Mouse (Mus musculus): ENCODE measurements around the gene Lmx1a. TPM values are rescaled to one million over a fixed set of nuclear protein-coding genes. Genes with fewer than 3 reads are reported as not detected.

Gene Lmx1a
- polyA plus RNA-seq (2012; ENCODE audit: insufficient read depth, insufficient read length, missing spikeins) = not detected in 2 replicates

DNA sequence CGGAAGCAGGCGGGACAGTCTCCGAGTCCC lies at the start of gene Lmx1a:
Gene Lmx1a (plus strand): TSS at position 6 of the 30 bp plus-strand sequence.
- Histone ChIP-seq H3K4me1 (ENCODE audit: control insufficient read depth, insufficient read depth, low read length) (no peaks in the 10 kb centered on the region), H3K4me3 (ENCODE audit: insufficient read depth, low read length) (no peak within 1 kb of the TSS), H3K27ac (ENCODE audit: insufficient read depth, low read depth, low read length) (no peak within 1 kb of the TSS)
- TF ChIP-seq CTCF (IDR thresholded peaks at IDR 0.05; ENCODE audit: low read depth, low read length) = no peak
- TF ChIP-seq POLR2A (IDR thresholded peaks at IDR 0.05; ENCODE audit: borderline replicate concordance, low read depth, low read length) = no peak

DNA sequence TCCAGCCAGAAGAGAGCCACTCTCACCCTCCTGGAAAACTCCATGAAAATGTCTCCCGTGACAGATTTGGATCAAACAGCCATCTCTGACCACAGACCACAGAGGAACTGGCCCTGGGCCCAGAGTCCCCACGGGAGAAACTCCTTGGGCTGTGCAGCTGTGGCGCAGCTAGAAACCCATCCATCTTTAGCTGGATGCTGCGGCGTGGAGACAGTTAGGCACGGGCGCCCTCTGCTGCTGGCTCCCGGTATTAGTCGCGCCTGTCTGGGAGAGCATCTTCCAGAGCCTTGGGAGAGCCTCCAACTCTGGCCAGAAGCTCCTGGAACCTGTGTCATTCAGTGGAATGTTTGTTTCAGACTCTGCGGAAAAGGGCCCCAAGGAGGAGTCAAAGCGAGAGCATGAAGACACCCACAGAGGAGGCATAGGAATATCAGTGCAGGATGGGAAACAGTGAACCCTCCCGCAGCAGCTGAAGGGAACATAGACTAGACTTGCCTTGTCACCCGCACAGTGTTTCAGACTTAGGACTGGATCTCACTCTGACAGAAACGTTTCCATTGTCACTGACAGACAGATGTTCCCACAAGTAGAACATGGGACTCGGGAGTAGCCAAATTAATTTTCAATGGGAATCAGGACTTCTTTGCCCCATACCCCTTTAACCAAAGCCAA lies 44.0 kb upstream of the Lmx1a start:
- no peaks in the 10 kb centered on the region for H3K4me1 ChIP-seq (ENCODE audit: control insufficient read depth, insufficient read depth, low read length)
- TF ChIP-seq POLR2A (IDR thresholded peaks at IDR 0.05; ENCODE audit: borderline replicate concordance, low read depth, low read length) (no peak), CTCF (IDR thresholded peaks at IDR 0.05; ENCODE audit: low read depth, low read length) (peak; percentile 67)
- H3K4me3 ChIP-seq (ENCODE audit: insufficient read depth, low read length) = no peak overlapping the region
- no peak overlapping the region for H3K27ac ChIP-seq (ENCODE audit: insufficient read depth, low read depth, low read length)

DNA sequence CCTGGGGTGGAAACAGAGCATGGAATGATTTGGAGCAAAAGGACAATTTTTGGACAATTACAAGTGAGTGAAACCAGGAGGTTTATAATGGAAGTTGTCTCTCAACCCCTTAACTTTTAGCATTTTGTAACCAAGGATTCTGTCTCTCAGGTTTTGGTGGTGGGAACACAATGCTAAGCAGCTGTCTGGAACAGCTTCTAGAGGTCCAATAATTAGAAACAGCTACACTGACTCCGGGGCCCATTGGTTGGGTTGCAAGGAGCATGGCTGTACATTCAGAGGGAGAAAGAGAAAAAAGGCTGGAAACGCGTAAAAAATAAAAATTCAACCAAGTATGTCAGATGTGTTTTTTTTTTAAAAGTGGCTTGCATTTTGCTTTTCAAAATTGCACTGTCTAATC lies 40.4 kb upstream of the Lmx1a start:
- H3K4me1 ChIP-seq (ENCODE audit: control insufficient read depth, insufficient read depth, low read length) = no peaks in the 10 kb centered on the region
- H3K4me3 ChIP-seq (ENCODE audit: insufficient read depth, low read length) = no peak overlapping the region
- TF ChIP-seq POLR2A (IDR thresholded peaks at IDR 0.05; ENCODE audit: borderline replicate concordance, low read depth, low read length) (no peak), CTCF (IDR thresholded peaks at IDR 0.05; ENCODE audit: low read depth, low read length) (no peak)
- no peak overlapping the region for H3K27ac ChIP-seq (ENCODE audit: insufficient read depth, low read depth, low read length)

DNA sequence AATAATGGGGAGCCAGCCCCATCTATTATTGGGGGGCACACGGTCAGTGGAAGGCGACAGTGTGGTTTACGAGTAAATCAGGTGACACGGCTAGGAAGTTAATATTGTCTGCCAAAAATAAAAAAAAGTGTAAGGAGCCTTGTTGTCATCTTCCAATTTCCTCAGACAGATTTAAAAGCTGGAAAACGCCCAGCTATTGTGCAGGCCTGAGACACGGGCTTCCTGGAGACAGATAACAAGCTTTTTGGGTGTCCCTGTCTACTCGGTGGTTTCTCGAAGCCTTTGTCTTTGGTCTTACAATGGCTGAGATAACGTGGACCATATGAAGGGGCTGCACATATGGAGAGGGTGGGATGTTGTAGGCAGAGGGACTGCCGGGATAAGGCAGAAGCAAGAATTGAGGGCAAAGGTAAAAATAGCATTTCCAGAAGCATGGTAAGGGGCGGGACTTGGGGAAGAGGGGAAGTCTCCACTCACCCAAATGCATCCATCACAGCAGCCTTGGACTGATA lies 39.9 kb upstream of the Lmx1a start:
- no peak for TF ChIP-seq CTCF (IDR thresholded peaks at IDR 0.05; ENCODE audit: low read depth, low read length)
- TF ChIP-seq POLR2A (IDR thresholded peaks at IDR 0.05; ENCODE audit: borderline replicate concordance, low read depth, low read length) = no peak
- H3K4me3 ChIP-seq (ENCODE audit: insufficient read depth, low read length) = no peak overlapping the region
- no peak overlapping the region for H3K27ac ChIP-seq (ENCODE audit: insufficient read depth, low read depth, low read length)
- no peaks in the 10 kb centered on the region for H3K4me1 ChIP-seq (ENCODE audit: control insufficient read depth, insufficient read depth, low read length)

DNA sequence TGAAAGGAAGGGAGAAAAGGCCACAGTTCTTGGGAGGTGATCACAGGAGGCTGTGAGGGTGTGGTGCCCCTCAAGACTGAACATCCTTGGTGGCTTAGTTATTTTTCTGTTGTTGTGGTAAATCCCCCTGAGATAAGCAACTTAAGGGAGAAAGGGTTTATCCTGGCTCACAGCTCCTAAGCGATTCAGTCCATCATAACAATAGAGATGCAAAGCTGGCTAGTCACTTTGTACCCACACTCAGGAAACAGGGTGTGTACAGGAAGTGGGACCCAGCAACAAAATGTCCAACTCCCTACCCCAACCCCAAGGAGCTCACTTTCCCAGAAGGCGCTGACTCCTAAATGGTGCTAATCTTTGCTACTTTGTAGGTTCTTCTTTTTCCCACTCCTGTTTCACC lies 36.7 kb upstream of the Lmx1a start:
- Histone ChIP-seq H3K27ac (ENCODE audit: insufficient read depth, low read depth, low read length) (no peak overlapping the region), H3K4me1 (ENCODE audit: control insufficient read depth, insufficient read depth, low read length) (no peaks in the 10 kb centered on the region), H3K4me3 (ENCODE audit: insufficient read depth, low read length) (no peak overlapping the region)
- TF ChIP-seq POLR2A (IDR thresholded peaks at IDR 0.05; ENCODE audit: borderline replicate concordance, low read depth, low read length) = no peak
- TF ChIP-seq CTCF (IDR thresholded peaks at IDR 0.05; ENCODE audit: low read depth, low read length) = no peak

DNA sequence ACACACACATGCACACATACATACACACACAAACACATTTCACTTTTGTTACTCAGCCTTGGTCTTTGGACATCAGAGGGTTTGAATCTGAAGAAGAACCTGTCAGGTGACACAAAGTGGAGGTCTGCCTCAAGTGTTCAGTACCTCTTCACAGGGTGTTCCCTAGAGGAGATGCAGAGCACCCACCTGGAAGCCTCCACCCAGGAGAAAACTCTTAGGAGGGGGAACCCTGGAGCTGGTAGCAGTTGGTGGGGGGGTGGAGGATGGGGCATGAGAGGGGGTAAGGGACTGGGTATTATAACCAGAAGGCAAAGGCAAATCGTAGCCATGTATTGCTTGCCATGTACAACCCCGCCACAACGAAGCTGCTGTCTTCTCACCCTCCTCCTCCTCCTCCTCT lies 30.0 kb upstream of the Lmx1a start:
- no peaks in the 10 kb centered on the region for H3K4me1 ChIP-seq (ENCODE audit: control insufficient read depth, insufficient read depth, low read length)
- TF ChIP-seq CTCF (IDR thresholded peaks at IDR 0.05; ENCODE audit: low read depth, low read length) (no peak), POLR2A (IDR thresholded peaks at IDR 0.05; ENCODE audit: borderline replicate concordance, low read depth, low read length) (no peak)
- no peak overlapping the region for H3K4me3 ChIP-seq (ENCODE audit: insufficient read depth, low read length)
- no peak overlapping the region for H3K27ac ChIP-seq (ENCODE audit: insufficient read depth, low read depth, low read length)

DNA sequence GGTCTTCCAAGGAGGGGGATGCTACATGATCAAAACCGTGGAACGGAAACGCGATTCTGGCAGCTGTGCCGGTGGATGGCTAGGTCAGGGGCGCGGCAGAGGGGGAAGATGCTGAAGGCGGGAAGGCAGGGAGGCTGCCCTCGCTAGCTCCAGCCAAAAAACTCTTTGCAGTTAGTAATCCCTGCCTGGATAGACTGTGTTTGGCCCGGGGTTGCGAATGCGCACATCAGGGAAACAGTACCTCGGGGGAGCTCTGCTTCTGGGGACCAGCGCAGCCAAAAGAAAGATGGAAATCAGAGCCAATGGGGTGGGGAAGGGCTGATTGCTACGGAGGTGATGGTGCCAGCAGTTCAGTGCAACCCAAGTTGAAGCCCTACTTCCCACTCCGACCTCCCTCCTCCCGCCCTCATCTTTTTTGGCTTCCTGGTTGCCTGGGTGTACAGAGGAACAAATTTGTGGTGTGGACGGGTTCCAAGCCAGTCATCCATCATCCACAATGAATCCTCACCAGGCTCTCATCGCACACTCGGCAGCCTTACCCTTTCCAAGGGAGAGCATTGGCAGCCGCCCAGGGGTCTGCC lies 28.4 kb upstream of the Lmx1a start:
- no peak overlapping the region for H3K27ac ChIP-seq (ENCODE audit: insufficient read depth, low read depth, low read length)
- no peak for TF ChIP-seq CTCF (IDR thresholded peaks at IDR 0.05; ENCODE audit: low read depth, low read length)
- TF ChIP-seq POLR2A (IDR thresholded peaks at IDR 0.05; ENCODE audit: borderline replicate concordance, low read depth, low read length) = no peak
- no peak overlapping the region for H3K4me3 ChIP-seq (ENCODE audit: insufficient read depth, low read length)
- no peaks in the 10 kb centered on the region for H3K4me1 ChIP-seq (ENCODE audit: control insufficient read depth, insufficient read depth, low read length)

DNA sequence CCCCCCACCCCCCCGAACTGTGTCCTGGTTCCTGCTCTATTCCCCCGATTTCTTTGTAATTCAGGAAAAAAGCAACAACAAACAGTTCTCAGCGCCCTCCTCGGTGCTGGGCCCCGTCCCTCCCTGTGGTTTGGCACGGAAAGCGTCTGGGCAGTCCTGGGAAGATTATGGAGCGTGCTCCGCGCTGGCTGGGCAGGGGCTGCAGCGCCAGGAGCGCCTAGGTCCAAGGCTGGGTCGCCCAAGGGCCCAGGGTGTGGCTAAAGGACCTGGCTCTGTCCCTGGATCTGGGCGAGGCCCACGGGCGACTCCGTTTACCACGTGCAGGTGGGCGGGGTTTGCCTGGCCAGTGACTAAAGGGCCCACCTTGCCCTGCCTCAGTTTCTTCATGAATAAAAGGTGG lies 27.9 kb upstream of the Lmx1a start:
- Histone ChIP-seq H3K27ac (ENCODE audit: insufficient read depth, low read depth, low read length) (no peak overlapping the region), H3K4me3 (ENCODE audit: insufficient read depth, low read length) (no peak overlapping the region), H3K4me1 (ENCODE audit: control insufficient read depth, insufficient read depth, low read length) (no peaks in the 10 kb centered on the region)
- TF ChIP-seq CTCF (IDR thresholded peaks at IDR 0.05; ENCODE audit: low read depth, low read length) = no peak
- no peak for TF ChIP-seq POLR2A (IDR thresholded peaks at IDR 0.05; ENCODE audit: borderline replicate concordance, low read depth, low read length)

DNA sequence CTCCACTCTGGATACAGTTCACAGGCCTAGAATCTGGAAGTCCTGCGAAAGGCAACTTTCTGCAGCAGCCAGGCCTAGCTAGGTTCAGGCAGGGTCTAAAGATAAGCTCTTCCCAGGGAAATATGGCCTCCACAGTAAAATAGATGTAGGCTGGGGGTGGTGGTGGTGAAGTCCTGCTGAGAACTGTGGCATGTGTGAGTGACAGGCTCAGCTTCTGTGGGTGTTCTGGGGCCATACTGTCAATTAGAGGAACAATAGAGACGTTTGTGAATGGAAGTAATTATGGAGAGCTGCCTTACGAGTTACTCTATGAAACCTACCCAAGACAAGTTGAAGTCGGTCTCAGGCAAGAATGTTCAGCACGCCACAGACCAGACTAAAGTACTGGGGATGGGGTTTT lies 25.9 kb upstream of the Lmx1a start:
- no peak overlapping the region for H3K27ac ChIP-seq (ENCODE audit: insufficient read depth, low read depth, low read length)
- no peak for TF ChIP-seq POLR2A (IDR thresholded peaks at IDR 0.05; ENCODE audit: borderline replicate concordance, low read depth, low read length)
- no peak for TF ChIP-seq CTCF (IDR thresholded peaks at IDR 0.05; ENCODE audit: low read depth, low read length)

DNA sequence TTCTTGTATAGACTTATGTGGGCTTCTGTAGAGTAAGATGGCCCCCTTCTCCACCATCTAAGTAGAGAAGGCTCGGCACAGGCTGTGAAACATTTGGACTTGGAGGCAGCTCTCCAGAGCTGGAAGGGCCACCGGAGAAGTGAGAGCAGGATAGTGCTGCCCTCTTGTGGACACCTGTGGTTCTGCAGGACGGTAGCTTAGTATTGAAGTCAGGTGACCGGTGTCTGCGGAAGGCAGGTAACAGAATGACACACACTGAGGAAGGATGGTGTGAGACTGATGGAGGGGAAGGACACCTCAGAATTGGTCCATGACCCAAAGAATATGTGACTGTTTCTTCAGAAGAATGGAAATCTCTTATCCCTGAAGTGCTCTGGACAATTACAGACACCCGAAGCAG lies 19.2 kb upstream of the Lmx1a start:
- TF ChIP-seq CTCF (IDR thresholded peaks at IDR 0.05; ENCODE audit: low read depth, low read length) (peak; percentile 33; the same call in 1 of the 2 replicates), POLR2A (IDR thresholded peaks at IDR 0.05; ENCODE audit: borderline replicate concordance, low read depth, low read length) (no peak)
- H3K27ac ChIP-seq (ENCODE audit: insufficient read depth, low read depth, low read length) = no peak overlapping the region
- no peak overlapping the region for H3K4me3 ChIP-seq (ENCODE audit: insufficient read depth, low read length)
- H3K4me1 ChIP-seq (ENCODE audit: control insufficient read depth, insufficient read depth, low read length) = no peaks in the 10 kb centered on the region

More for the DNA sequence above, 25.9 kb upstream of the Lmx1a start:
- no peaks in the 10 kb centered on the region for H3K4me1 ChIP-seq (ENCODE audit: control insufficient read depth, insufficient read depth, low read length)
- no peak overlapping the region for H3K4me3 ChIP-seq (ENCODE audit: insufficient read depth, low read length)

Data from bone marrow macrophage, adult 2 months (primary cell).